Mouse (Mus musculus): ENCODE data around the gene Vezf1. TPM values are rescaled to one million over a fixed set of nuclear protein-coding genes. Genes with fewer than 3 reads are reported as not detected.

The Vezf1 gene
- polyA plus RNA-seq (2015; fragmentation: Nextera tagmentation; extraction: Ambion mirVana): 7.6 and 10.4 TPM in 2 replicates

- Histone ChIP-seq H3K27ac (peak within 1 kb of the TSS; percentile 89), H3K36me3 (no peaks in the 10 kb centered on the region), H3K27me3 (no peaks in the 10 kb centered on the region; the same call in 1 of the 2 replicates), H3K4me1 (replicated peaks) (peaks cover 40% of the 10 kb centered on the region), H3K4me3 (replicated peaks) (peak within 1 kb of the TSS; percentile 92), H3K9me3 (replicated peaks) (no peaks in the 10 kb centered on the region), H3K9ac (peak within 1 kb of the TSS; percentile 91), H3K4me2 (peak within 1 kb of the TSS; percentile 92)
- peak; percentile 70 for DNase-seq
- peak; percentile 83 for ATAC-seq (ENCODE audit: low read depth)
- WGBS (ENCODE audit: insufficient replicate concordance): under 1% methylated on average over 62 of the region's 81 CpGs
Observed at GRCm38 (mm10) chr11:88067586-88068410, at the start of gene Vezf1. TSS of gene Vezf1 (plus strand) at chr11:88068279.

- WGBS (ENCODE audit: insufficient replicate concordance): 65% methylated on average over 2 of the region's 2 CpGs
- ATAC-seq (ENCODE audit: low read depth): no peak
- no peak for DNase-seq
- Histone ChIP-seq H3K27me3 (no peaks in the 10 kb centered on the region), H3K4me2 (no peak overlapping the region), H3K4me1 (replicated peaks) (no peaks in the 10 kb centered on the region), H3K36me3 (no peaks in the 10 kb centered on the region), H3K27ac (no peak overlapping the region), H3K9me3 (replicated peaks) (no peaks in the 10 kb centered on the region), H3K4me3 (replicated peaks) (no peak overlapping the region), H3K9ac (no peak overlapping the region)
Observed at GRCm38 (mm10) chr11:88023933-88024332, 44.1 kb upstream of the Vezf1 start.

GRCm38 (mm10) chr11:88027391-88028035 lies 40.6 kb upstream of the Vezf1 start:
- Histone ChIP-seq H3K4me3 (replicated peaks) (no peak overlapping the region), H3K36me3 (no peaks in the 10 kb centered on the region), H3K4me2 (no peak overlapping the region), H3K4me1 (replicated peaks) (no peaks in the 10 kb centered on the region), H3K27ac (no peak overlapping the region), H3K9ac (no peak overlapping the region), H3K9me3 (replicated peaks) (no peaks in the 10 kb centered on the region), H3K27me3 (no peaks in the 10 kb centered on the region)
- WGBS (ENCODE audit: insufficient replicate concordance): 75% methylated on average over 9 of the region's 9 CpGs
- ATAC-seq (ENCODE audit: low read depth) (no peak), DNase-seq (no peak)

GRCm38 (mm10) chr11:88028193-88028684 lies 39.8 kb upstream of the Vezf1 start:
- no peaks in the 10 kb centered on the region for H3K27me3 ChIP-seq
- H3K27ac ChIP-seq: no peak overlapping the region
- no peaks in the 10 kb centered on the region for H3K9me3 ChIP-seq (replicated peaks)
- WGBS (ENCODE audit: insufficient replicate concordance): 47% methylated on average over 16 of the region's 16 CpGs
- no peak overlapping the region for H3K9ac ChIP-seq
- DNase-seq (no peak), ATAC-seq (ENCODE audit: low read depth) (no peak)
- no peak overlapping the region for H3K4me3 ChIP-seq (replicated peaks)
- no peak overlapping the region for H3K4me2 ChIP-seq
- no peaks in the 10 kb centered on the region for H3K36me3 ChIP-seq
- H3K4me1 ChIP-seq (replicated peaks): no peaks in the 10 kb centered on the region

GRCm38 (mm10) chr11:88030219-88030618 lies 37.9 kb upstream of the Vezf1 start:
- no peak overlapping the region for H3K4me3 ChIP-seq (replicated peaks)
- H3K4me1 ChIP-seq (replicated peaks): no peaks in the 10 kb centered on the region
- no peak overlapping the region for H3K27ac ChIP-seq
- no peaks in the 10 kb centered on the region for H3K36me3 ChIP-seq
- H3K9ac ChIP-seq: no peak overlapping the region
- no peak overlapping the region for H3K4me2 ChIP-seq
- ATAC-seq (ENCODE audit: low read depth) (no peak), DNase-seq (no peak)
- no peaks in the 10 kb centered on the region for H3K9me3 ChIP-seq (replicated peaks)
- H3K27me3 ChIP-seq: no peaks in the 10 kb centered on the region
- 62% methylated on average over 7 of the region's 7 CpGs for WGBS (ENCODE audit: insufficient replicate concordance)

DNA sequence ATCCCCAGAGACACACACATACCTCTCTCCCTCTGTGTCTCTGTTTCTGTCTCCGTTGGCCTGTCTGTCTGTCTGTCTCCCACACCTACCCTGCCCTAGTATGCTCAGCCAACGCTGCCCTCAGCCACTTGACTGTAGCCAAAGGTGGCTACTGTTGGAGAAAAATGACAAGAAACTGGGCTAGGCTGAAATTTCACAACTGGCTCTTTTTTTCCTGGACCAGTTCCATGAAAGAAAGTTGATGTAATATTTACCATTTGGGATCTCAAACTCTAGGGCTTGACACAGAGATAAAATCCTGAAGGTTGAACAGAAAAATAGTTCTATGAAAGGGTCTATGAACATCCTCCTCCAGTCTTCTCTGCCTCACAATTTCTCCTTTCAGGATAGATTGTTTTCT lies 37.2 kb upstream of the Vezf1 start:
- no peak for ATAC-seq (ENCODE audit: low read depth)
- H3K4me3 ChIP-seq (replicated peaks): no peak overlapping the region
- no peaks in the 10 kb centered on the region for H3K9me3 ChIP-seq (replicated peaks)
- no peaks in the 10 kb centered on the region for H3K4me1 ChIP-seq (replicated peaks)
- 58% methylated on average over 2 of the region's 2 CpGs for WGBS (ENCODE audit: insufficient replicate concordance)
- H3K36me3 ChIP-seq: no peaks in the 10 kb centered on the region
- no peak overlapping the region for H3K4me2 ChIP-seq
- H3K27ac ChIP-seq: no peak overlapping the region
- DNase-seq: no peak
- no peak overlapping the region for H3K9ac ChIP-seq
- H3K27me3 ChIP-seq: no peaks in the 10 kb centered on the region

GRCm38 (mm10) chr11:88031753-88032152 lies 36.3 kb upstream of the Vezf1 start:
- no peaks in the 10 kb centered on the region for H3K36me3 ChIP-seq
- H3K4me3 ChIP-seq (replicated peaks): no peak overlapping the region
- no peak overlapping the region for H3K4me2 ChIP-seq
- WGBS (ENCODE audit: insufficient replicate concordance): 77% methylated on average over 5 of the region's 5 CpGs
- no peaks in the 10 kb centered on the region for H3K27me3 ChIP-seq
- H3K27ac ChIP-seq: no peak overlapping the region
- DNase-seq (no peak), ATAC-seq (ENCODE audit: low read depth) (no peak)
- H3K9ac ChIP-seq: no peak overlapping the region
- H3K9me3 ChIP-seq (replicated peaks): no peaks in the 10 kb centered on the region
- no peaks in the 10 kb centered on the region for H3K4me1 ChIP-seq (replicated peaks)

- DNase-seq (no peak), ATAC-seq (ENCODE audit: low read depth) (no peak)
- no peaks in the 10 kb centered on the region for H3K4me1 ChIP-seq (replicated peaks)
- H3K4me2 ChIP-seq: no peak overlapping the region
- H3K27ac ChIP-seq: no peak overlapping the region
- no peak overlapping the region for H3K4me3 ChIP-seq (replicated peaks)
- no peak overlapping the region for H3K9ac ChIP-seq
- WGBS (ENCODE audit: insufficient replicate concordance): 69% methylated on average over 7 of the region's 7 CpGs
- H3K27me3 ChIP-seq: no peaks in the 10 kb centered on the region
- H3K36me3 ChIP-seq: no peaks in the 10 kb centered on the region
- no peaks in the 10 kb centered on the region for H3K9me3 ChIP-seq (replicated peaks)
Observed at GRCm38 (mm10) chr11:88035970-88036369, 32.1 kb upstream of the Vezf1 start.

GRCm38 (mm10) chr11:88036761-88037251 lies 31.3 kb upstream of the Vezf1 start:
- H3K4me3 ChIP-seq (replicated peaks): no peak overlapping the region
- no peak overlapping the region for H3K27ac ChIP-seq
- no peaks in the 10 kb centered on the region for H3K4me1 ChIP-seq (replicated peaks)
- no peak for DNase-seq
- ATAC-seq (ENCODE audit: low read depth): no peak
- H3K9me3 ChIP-seq (replicated peaks): no peaks in the 10 kb centered on the region
- no peak overlapping the region for H3K4me2 ChIP-seq
- H3K27me3 ChIP-seq: no peaks in the 10 kb centered on the region
- H3K9ac ChIP-seq: no peak overlapping the region
- no peaks in the 10 kb centered on the region for H3K36me3 ChIP-seq
- WGBS (ENCODE audit: insufficient replicate concordance): 88% methylated on average over 10 of the region's 10 CpGs

GRCm38 (mm10) chr11:88037386-88037785 lies 30.7 kb upstream of the Vezf1 start:
- H3K4me3 ChIP-seq (replicated peaks): no peak overlapping the region
- 65% methylated on average over 3 of the region's 3 CpGs for WGBS (ENCODE audit: insufficient replicate concordance)
- DNase-seq (no peak), ATAC-seq (ENCODE audit: low read depth) (no peak)
- no peaks in the 10 kb centered on the region for H3K27me3 ChIP-seq
- no peaks in the 10 kb centered on the region for H3K4me1 ChIP-seq (replicated peaks)
- no peaks in the 10 kb centered on the region for H3K9me3 ChIP-seq (replicated peaks)
- H3K36me3 ChIP-seq: no peaks in the 10 kb centered on the region
- no peak overlapping the region for H3K27ac ChIP-seq
- no peak overlapping the region for H3K4me2 ChIP-seq
- H3K9ac ChIP-seq: no peak overlapping the region

DNA sequence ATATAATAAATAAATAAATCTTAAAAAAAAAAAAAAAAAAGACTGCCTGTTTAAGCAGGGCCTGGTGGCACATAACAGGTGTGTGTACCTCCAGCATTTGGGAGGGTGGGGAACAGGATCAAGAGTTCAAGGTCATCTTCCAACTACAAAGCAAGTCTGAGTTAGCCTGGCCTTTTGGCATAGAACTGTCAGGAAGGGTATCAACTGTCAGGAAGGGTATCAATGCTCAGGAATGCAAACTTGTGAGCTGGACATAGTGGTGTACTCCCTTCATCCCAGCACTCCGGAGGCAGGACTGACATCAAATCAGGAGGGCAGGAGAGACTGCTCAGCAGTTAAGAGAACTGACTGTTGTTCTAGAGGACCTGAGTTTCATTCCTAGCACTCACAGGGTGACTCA lies 29.0 kb upstream of the Vezf1 start:
- Histone ChIP-seq H3K9me3 (replicated peaks) (no peaks in the 10 kb centered on the region), H3K4me3 (replicated peaks) (no peak overlapping the region), H3K4me2 (no peak overlapping the region), H3K9ac (no peak overlapping the region), H3K4me1 (replicated peaks) (0 out of 2 replicates have a peak, but pooled peaks cover 2% of the 10 kb centered on the region), H3K27me3 (no peaks in the 10 kb centered on the region), H3K27ac (no peak overlapping the region), H3K36me3 (no peaks in the 10 kb centered on the region)
- no peak for DNase-seq
- 76% methylated on average over 1 of the region's 1 CpGs for WGBS (ENCODE audit: insufficient replicate concordance)
- no peak for ATAC-seq (ENCODE audit: low read depth)

Measured in liver, embryonic 13.5 days (tissue).